Mouse (Mus musculus) heart, adult 2 months (tissue): ENCODE data around the gene Slco4a1. TPM values are rescaled to one million over a fixed set of nuclear protein-coding genes. Genes with fewer than 3 reads are reported as not detected.

ENCODE experiments used
- DNase-seq, 2 experiments: peaks; one replicate each; pipeline ENCODE4 v3.0.0; 2021
- H3K27ac ChIP-seq: fragments of 200-600 bp; 2 replicates; pipeline ENCODE4 v1.8.1; 2022
- H3K27me3 ChIP-seq: fragments of 200-500 bp; 2 replicates; pipeline ENCODE4 v1.6.1; 2012; ENCODE audit warnings: mild to moderate bottlenecking, low read length, inconsistent platforms, mixed read lengths; ENCODE audit not compliant: control insufficient read depth, insufficient read depth
- H3K36me3 ChIP-seq: fragments of 200-500 bp; 2 replicates; pipeline ENCODE4 v1.6.1; 2012; ENCODE audit warnings: low read length, inconsistent platforms; ENCODE audit not compliant: control insufficient read depth, insufficient read depth
- H3K4me1 ChIP-seq: fragments of 200-500 bp; 2 replicates; pipeline ENCODE4 v1.6.1; 2011; ENCODE audit warnings: low read length; ENCODE audit not compliant: control insufficient read depth, insufficient read depth
- H3K4me3 ChIP-seq: fragments of 200-600 bp; 2 replicates; pipeline ENCODE4 v1.8.1; 2022
- H3K79me2 ChIP-seq: fragments of 200-500 bp; replicated peaks from 2 replicates; pipeline ENCODE4 v1.6.1; 2012; ENCODE audit warnings: mild to moderate bottlenecking, inconsistent platforms, low read length, moderate library complexity, mixed read lengths; ENCODE audit not compliant: control insufficient read depth, insufficient read depth
- H3K9ac ChIP-seq: fragments of 200-500 bp; 2 replicates; pipeline ENCODE4 v1.6.1; 2012; ENCODE audit warnings: low read depth, mild to moderate bottlenecking, control low read depth, inconsistent platforms, low read length, mixed read lengths
- CTCF ChIP-seq: fragments of 200-600 bp; IDR thresholded peaks from 2 replicates; pipeline ENCODE4 v1.8.1; 2022; ENCODE audit warnings: antibody characterized with exemption, mild to moderate bottlenecking, moderate library complexity
- EP300 ChIP-seq: fragments of 200-500 bp; IDR thresholded peaks from 2 replicates; pipeline ENCODE4 v1.6.1; 2011; ENCODE audit warnings: low read depth, low read length, control low read depth; ENCODE audit not compliant: insufficient read depth
- POLR2A ChIP-seq: fragments of 200-500 bp; IDR thresholded peaks from 2 replicates; pipeline ENCODE4 v1.6.1; 2011; ENCODE audit warnings: mild to moderate bottlenecking, low read depth, low read length, control low read depth; ENCODE audit not compliant: insufficient read depth
- whole genome bisulfite sequencing: fragments of 180-500 bp; shearing (Covaris S2); methylation state at CpG from one replicate; pipeline ENCODE4 v1.1.7; 2018; 5-methylcytosine and 5-hydroxymethylcytosine counted together
- intact Hi-C: fragments of 180-260 bp; cut with DNase I; formaldehyde crosslinking; loops from one replicate; pipeline ENCODE4 v1.15.1; 2025
- polyA plus RNA-seq: library from polyadenylated mRNA; depleted of rRNA; stranded (reverse); fragments of >200 nt; gene quantifications from 2 replicates; pipeline ENCODE4 v1.2.3, GENCODE M21; 2012
- total RNA-seq, 2 experiments: library from RNA; stranded (reverse); gene quantifications; 2 replicates each; pipeline ENCODE4 v1.2.3; 2021

The Slco4a1 gene
- total and polyA plus RNA-seq, 3 experiments = 0.94 TPM; not detected in 2

- no peak for DNase-seq
- Histone ChIP-seq H3K9ac (no peak overlapping the region), H3K27me3 (peaks cover 3% of the 10 kb centered on the region; the same call in 1 of the 2 replicates), H3K4me1 (no peaks in the 10 kb centered on the region), H3K36me3 (no peaks in the 10 kb centered on the region), H3K79me2 (no peaks in the 10 kb centered on the region), H3K4me3 (no peak overlapping the region), H3K27ac (no peak overlapping the region)
- intact Hi-C loops = no loop called here
- 39% methylated on average over 9 of the region's 9 CpGs for WGBS
- TF ChIP-seq POLR2A (no peak), CTCF (no peak)
Measured at GRCm38 (mm10) chr2:180501217-180501967, 45.3 kb downstream of the Slco4a1 start.

GRCm38 (mm10) chr2:180506281-180506680 is 50.2 kb downstream of the Slco4a1 start:
- 85% methylated on average over 5 of the region's 5 CpGs for WGBS
- H3K4me1 ChIP-seq = no peaks in the 10 kb centered on the region
- DNase-seq = no peak
- H3K36me3 ChIP-seq = no peaks in the 10 kb centered on the region
- intact Hi-C loops = no loop called here
- no peaks in the 10 kb centered on the region for H3K27me3 ChIP-seq
- H3K79me2 ChIP-seq = no peaks in the 10 kb centered on the region
- H3K4me3 ChIP-seq = no peak overlapping the region
- no peak overlapping the region for H3K27ac ChIP-seq
- no peak for TF ChIP-seq EP300
- TF ChIP-seq POLR2A = no peak
- TF ChIP-seq CTCF = no peak
- no peak overlapping the region for H3K9ac ChIP-seq

GRCm38 (mm10) chr2:180508455-180509115 is 52.5 kb downstream of the Slco4a1 start:
- intact Hi-C loops = no loop called here
- 76% methylated on average over 14 of the region's 14 CpGs for WGBS
- Histone ChIP-seq H3K36me3 (no peaks in the 10 kb centered on the region), H3K4me3 (no peak overlapping the region), H3K79me2 (no peaks in the 10 kb centered on the region), H3K4me1 (peaks cover 2% of the 10 kb centered on the region; the same call in 1 of the 2 replicates), H3K27me3 (no peaks in the 10 kb centered on the region), H3K27ac (no peak overlapping the region), H3K9ac (no peak overlapping the region)
- TF ChIP-seq EP300 = no peak
- no peak for TF ChIP-seq POLR2A
- TF ChIP-seq CTCF = no peak
- no peak for DNase-seq

- no peak for DNase-seq
- intact Hi-C loops = no loop called here
- TF ChIP-seq EP300 = no peak
- TF ChIP-seq POLR2A = no peak
- no peak for TF ChIP-seq CTCF
- Histone ChIP-seq H3K27me3 (no peaks in the 10 kb centered on the region), H3K4me1 (peaks cover 2% of the 10 kb centered on the region; the same call in 1 of the 2 replicates), H3K79me2 (no peaks in the 10 kb centered on the region), H3K36me3 (no peaks in the 10 kb centered on the region), H3K4me3 (no peak overlapping the region), H3K9ac (no peak overlapping the region), H3K27ac (no peak overlapping the region)
- WGBS = 77% methylated on average over 5 of the region's 5 CpGs
Measured at GRCm38 (mm10) chr2:180510867-180511266, 54.8 kb downstream of the Slco4a1 start.

GRCm38 (mm10) chr2:180511875-180512661 is 56.0 kb downstream of the Slco4a1 start:
- no peak overlapping the region for H3K9ac ChIP-seq
- H3K4me3 ChIP-seq = no peak overlapping the region
- H3K27ac ChIP-seq = no peak overlapping the region
- no peaks in the 10 kb centered on the region for H3K79me2 ChIP-seq
- no peaks in the 10 kb centered on the region for H3K27me3 ChIP-seq
- DNase-seq = no peak
- peaks cover 2% of the 10 kb centered on the region; the same call in 1 of the 2 replicates for H3K4me1 ChIP-seq
- TF ChIP-seq EP300 = no peak
- no peak for TF ChIP-seq POLR2A
- no peak for TF ChIP-seq CTCF
- intact Hi-C loops = no loop called here
- WGBS = 47% methylated on average over 13 of the region's 13 CpGs
- no peaks in the 10 kb centered on the region for H3K36me3 ChIP-seq
